Mouse (Mus musculus) left cerebral cortex, adult 9 months (tissue): ENCODE data around the gene Mrto4.
A peak's percentile ranks its signal among the peaks of the same experiment; 100 is the strongest.
"Not testable (repeated sequence)": the region's sequence is repeated elsewhere in the genome, so short reads cannot be mapped to it uniquely, and the experiment has no call there.

Experiments
- DNase-seq, 2 experiments: peaks; one replicate each; pipeline ENCODE4 v3.0.0; 2022; ENCODE audit warnings: low spot score in 2 of 2

The Mrto4 gene

GRCm38 (mm10) chr4:139351931-139352711 is at the start of gene Mrto4, which contains the start of the genes Emc1 and Ubr4:
Gene Mrto4 (minus strand): TSS chr4:139352576.
Gene Emc1 (plus strand): TSS chr4:139352587.
Gene Ubr4 (plus strand): TSS chr4:139352609.
- DNase-seq, result peak; percentile 42 to 81

DNA sequence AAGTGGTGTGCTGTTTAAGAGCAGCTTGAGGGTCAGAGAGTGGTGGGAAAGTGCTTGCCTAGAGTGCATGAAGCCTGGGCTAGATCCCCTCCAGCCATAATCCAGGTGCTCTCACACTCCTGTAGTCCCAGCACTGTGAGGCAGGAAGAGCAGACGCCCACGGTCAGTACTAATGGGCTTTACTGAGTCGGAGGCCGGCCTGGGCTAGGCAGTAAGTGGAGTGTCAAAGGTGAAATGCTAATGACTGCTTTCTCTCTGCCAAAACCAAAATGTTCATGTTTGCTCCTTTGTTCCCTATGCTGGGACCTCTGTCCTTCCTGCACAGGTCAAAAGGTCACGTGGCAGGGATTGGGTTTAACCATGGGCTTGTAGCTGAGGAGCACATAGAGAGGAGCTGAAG is 48.1 kb upstream of the Mrto4 start:
- DNase-seq, result no peak

GRCm38 (mm10) chr4:139395431-139395830 is 43.1 kb upstream of the Mrto4 start:
- no peak for DNase-seq

DNA sequence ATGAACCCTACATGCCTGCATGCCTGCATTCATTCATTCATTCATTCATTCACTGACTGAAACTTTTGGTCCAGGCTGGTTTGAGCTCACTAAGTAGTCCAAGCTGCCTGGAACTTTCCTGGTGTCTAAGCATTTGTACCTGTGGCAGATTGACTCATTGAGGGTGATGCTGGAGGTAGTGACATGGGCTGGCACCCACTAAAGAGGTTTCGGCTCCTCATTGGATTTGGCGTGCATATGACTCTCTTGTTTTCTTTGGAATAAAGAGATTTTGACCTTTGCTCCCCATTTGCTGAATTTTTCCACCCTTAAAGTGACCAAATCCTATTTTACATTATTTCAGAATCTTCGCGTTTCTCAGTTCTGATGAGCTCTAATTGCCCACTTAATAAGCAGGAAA is 37.2 kb upstream of the Mrto4 start:
- DNase-seq, result no peak

GRCm38 (mm10) chr4:139386869-139387319 is 34.5 kb upstream of the Mrto4 start:
- no peak for DNase-seq

DNA sequence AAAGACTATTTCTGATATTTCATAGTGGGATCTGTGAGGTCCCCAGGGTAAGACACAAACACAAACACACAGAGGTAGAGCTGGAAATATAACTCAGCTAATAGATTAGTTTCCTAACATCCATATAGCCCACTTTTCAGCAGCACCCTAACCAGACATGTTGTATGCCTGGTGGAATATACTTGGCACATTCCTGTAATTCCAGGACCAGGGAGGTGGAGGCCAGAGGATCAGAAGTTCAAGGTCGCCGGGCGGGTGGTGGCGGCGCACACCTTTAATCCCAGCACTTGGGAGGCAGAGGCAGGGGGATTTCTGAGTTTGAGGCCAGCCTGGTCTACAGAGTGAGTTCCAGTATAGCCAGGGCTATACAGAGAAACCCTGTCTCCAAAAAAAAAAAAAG is 33.5 kb upstream of the Mrto4 start:
- not testable (repeated sequence) for DNase-seq

DNA sequence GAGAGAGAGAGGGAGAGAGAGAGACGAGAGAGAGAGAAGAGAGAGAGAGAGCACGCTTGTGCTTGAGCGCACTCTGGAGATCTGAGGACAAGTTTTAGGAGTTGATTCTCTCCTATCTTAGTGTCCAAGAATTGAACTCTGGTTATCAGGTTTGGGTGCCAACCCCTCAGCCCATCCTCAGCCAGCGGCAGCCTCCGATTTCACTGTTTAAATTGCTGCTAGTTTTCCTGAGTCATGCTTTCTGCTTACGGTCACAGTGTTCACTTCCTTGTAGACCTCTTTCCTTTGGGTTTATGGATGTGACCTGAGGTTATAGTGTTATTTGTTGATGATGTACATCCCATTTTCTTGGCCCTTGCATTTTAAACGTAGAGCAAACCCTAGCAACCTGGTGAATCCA is 29.9 kb upstream of the Mrto4 start:
- DNase-seq, result no peak

GRCm38 (mm10) chr4:139381452-139381845 is 29.1 kb upstream of the Mrto4 start:
- DNase-seq, result no peak

GRCm38 (mm10) chr4:139380775-139381451 is 28.5 kb upstream of the Mrto4 start:
- no peak for DNase-seq

DNA sequence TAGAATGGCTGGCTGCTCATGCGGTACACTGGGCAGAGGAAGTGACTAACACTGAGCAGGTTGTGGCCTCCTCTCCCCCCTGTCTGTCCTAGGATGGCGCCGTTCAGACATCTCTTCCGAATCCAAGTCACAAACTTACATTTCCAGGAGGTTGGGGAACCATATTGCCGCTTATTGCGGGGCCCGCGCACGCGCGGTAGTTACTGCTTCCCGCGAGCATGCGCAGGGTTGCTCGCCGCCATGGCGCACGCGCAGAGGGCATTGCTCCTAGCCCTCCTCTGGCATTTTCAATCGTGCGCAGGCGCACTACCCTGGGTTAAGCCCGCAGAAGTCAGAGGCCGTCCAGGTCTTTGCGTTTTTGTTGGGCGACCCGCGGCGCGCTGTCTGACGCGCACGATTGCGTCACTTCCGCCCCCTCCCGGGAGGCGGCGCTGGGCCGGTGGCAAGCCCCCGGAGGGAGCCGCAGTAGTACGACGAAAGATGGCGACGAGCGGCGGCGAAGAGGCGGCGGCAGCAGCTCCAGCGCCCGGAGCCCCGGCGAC is 27.9 kb upstream of the Mrto4 start:
- peak; percentile 99 to 100 for DNase-seq

GRCm38 (mm10) chr4:139379719-139380118 is 27.3 kb upstream of the Mrto4 start:
- no peak for DNase-seq

DNA sequence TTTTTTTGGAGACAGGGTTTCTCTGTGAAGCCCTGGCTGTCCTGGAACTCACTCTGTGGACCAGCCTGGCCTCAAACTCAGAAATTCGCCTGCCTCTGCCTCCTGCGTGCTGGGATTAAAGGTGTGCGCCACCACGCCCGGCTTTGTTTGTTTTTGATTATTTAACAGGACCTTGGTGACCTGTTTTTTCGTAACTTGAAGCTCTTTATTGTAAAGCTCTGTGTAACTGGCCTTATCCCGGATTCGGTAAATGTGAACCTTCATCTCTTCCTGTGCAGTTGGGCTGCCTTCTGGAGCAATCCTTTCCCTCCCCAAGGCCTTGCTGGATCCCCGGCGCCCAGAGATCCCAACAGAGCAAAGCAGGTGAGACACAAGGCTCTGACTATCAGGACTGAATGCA is 21.2 kb upstream of the Mrto4 start:
- no peak for DNase-seq

DNA sequence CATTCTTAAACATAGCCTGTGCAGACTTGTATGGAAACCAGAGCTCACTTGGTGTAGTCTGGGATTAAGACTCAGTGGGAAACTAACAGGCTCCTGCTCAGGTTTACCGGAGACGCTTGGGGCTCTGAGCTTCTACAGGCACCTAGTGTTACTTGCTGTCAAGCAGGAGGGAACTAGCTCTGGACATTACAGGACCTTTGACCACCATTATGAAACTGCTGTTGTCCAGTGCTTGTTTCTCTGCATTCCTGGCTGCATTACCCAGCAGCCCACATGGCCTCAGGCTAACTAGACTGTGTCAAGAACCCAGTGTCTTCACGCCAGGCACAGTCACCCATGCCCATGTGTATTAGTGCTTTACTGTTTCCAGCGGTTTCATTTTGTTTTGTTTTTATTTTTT is 20.8 kb upstream of the Mrto4 start:
- no peak for DNase-seq

DNA sequence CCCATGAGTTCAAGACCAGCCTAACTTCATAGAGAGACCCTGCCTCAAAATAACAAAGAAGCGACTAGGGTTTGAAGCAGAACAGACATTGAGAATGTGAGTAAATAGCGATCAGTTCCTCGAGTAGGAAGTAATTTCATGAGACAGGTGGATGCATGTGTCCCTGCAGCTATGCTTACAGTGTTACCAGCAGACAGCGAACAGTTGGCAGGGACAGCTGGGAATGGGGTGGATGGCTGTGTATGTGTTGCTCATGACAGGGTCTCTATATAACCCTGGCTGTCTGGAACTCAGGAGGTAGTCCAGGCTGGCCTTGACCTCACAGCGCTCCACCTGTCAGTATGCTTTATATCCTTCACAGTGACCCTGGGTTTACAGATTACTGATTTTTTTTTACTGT is 15.7 kb upstream of the Mrto4 start:
- DNase-seq, result no peak

DNA sequence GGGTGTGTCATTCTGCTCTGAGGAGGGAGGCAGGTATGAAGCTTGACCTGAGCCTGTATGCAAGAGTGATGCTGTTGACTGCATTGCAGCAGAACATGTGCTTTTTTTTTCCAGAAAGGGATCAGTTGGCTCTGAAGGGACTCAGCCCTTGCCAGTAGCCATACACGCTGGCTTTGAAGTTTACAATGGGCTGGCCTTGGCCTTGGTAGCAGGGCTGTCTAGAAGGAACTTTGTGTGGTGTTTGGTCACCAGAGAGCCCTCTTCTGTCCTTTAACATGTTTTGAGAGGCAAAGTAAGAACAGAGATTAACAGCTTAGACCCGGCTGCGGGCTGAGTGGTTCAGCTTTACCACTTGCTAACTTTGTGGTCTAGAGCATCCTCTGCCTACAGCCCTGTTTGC is 15.0 kb upstream of the Mrto4 start:
- DNase-seq, result no peak

- no peak for DNase-seq
Measured at GRCm38 (mm10) chr4:139360761-139361548, 8.6 kb upstream of the Mrto4 start.

- DNase-seq, result no peak
Measured at GRCm38 (mm10) chr4:139357211-139357610, 4.8 kb upstream of the Mrto4 start.

- DNase-seq, result no peak
Measured at GRCm38 (mm10) chr4:139352832-139353231, 456 bp upstream of the Mrto4 start.

- no peak for DNase-seq
Measured at GRCm38 (mm10) chr4:139345416-139346019, 6.9 kb downstream of the Mrto4 start.

DNA sequence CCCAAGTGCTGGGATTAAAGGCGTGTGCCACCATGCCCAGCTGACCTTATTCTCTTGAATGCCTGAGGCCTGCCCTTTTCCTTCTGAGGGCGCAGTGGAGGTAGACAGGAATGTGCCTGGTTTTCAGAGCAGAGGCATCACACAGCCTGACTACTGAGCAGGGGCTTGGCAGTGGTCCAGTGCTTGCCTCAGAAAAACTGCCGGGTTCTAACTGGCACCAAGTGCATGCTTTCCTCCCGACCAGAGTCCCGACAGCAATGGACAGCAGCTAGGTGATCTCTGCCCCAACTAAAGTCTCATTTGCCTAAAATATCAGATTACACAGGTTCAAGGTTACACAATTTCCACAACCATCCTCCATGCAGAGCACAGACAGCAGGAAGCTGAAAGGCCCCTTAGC is 8.7 kb downstream of the Mrto4 start:
- peak in 1 of 2 experiments; percentile 39 for DNase-seq

DNA sequence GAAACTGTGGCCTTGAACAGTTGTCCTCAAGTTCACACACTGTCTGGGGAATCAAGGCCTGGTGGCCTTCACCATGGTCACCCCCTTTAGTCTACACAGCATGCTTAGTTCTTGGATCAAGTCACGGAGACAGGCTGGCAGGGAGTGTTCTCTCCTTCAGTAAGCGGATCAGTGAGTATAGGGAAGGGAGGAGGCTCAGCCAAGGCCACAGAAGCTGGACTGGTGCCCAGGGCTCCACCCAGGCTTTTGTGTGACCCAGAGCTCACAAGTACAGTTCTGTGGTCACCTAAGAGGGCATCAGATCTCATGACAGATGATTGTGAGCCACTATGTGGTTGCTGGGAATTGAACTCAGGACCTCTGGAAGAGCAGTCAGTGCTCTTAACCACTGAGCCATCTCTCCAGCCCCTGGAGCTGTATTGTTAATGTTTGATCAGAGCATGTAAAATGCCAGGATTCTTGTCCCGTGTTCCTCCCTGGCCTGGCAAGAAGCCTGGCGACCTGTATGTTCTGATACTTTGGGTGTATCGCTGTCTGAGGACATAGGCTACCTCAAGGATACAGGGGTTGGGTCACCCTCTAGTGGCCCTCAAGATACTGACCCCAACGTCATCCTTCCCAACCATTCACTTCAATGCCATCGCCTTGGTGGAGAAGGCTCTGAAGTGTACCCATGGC is 10.7 kb downstream of the Mrto4 start:
- DNase-seq, result no peak
